Mouse (Mus musculus): ENCODE measurements around the gene Capn5. TPM values are rescaled to one million over a fixed set of nuclear protein-coding genes. Genes with fewer than 3 reads are reported as not detected.

Gene Capn5
- polyA plus RNA-seq, 1 experiment from 2014 or later, result 6.4 TPM

DNA sequence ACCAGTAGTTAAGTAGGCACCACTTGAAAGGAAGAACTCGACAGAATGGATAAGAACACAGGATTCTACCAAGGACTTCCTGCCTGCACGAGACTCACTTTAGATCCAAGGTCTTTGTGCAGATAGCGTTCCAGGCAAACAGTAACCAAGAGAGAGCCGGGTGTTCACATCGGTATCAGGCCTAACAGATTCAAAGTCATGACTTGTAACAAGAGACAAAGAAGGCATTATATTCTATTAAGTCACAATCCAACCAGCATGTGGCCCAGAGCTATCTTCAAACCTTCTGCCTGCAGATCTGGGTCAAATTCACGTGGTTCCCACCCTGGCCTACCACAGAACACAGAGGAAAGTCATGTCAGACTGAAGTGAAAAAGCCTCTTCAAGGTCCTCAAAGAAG lies 63.4 kb downstream of the Capn5 start:
- H3K4me3 ChIP-seq, result no peak overlapping the region
- peaks cover 29% of the 10 kb centered on the region for H3K4me1 ChIP-seq
- 76% methylated on average over 6 of the region's 6 CpGs for WGBS
- no peak for DNase-seq (ENCODE audit: low spot score)
- H3K27ac ChIP-seq (replicated peaks), result no peak overlapping the region
- no peaks in the 10 kb centered on the region for H3K36me3 ChIP-seq
- no peaks in the 10 kb centered on the region for H3K9me3 ChIP-seq (replicated peaks)
- H3K27me3 ChIP-seq (ENCODE audit: low read depth, poor library complexity, severe bottlenecking), result peaks cover 38% of the 10 kb centered on the region

DNA sequence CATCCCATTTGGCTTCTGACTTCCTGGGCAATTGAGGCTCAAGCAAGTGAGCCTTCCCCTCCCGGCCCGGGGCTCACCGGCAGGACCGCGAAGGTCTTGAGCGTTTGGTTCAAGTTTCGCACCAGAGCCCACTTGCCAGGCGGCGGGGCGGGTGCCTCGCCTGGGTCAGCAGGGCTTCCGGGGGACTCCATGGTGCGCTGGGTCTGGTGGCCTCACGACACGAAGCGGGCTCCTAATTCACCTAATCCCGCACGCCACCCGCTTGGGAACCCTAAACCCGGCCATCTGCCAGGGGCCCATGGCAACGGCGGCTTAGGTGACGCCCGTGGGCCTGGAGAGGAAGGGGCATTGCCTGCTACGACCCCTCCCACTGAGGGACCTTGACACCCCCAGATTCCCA lies 66.8 kb downstream of the Capn5 start:
- no peaks in the 10 kb centered on the region for H3K36me3 ChIP-seq
- peak overlapping the region; percentile 19; the same call in 1 of the 2 replicates for H3K27ac ChIP-seq (replicated peaks)
- H3K27me3 ChIP-seq (ENCODE audit: low read depth, poor library complexity, severe bottlenecking), result peaks cover 44% of the 10 kb centered on the region
- 4% methylated on average over 25 of the region's 25 CpGs for WGBS
- no peaks in the 10 kb centered on the region for H3K9me3 ChIP-seq (replicated peaks)
- DNase-seq (ENCODE audit: low spot score), result peak; percentile 40
- peak overlapping the region; percentile 46 for H3K4me3 ChIP-seq
- H3K4me1 ChIP-seq, result peaks cover 12% of the 10 kb centered on the region

DNA sequence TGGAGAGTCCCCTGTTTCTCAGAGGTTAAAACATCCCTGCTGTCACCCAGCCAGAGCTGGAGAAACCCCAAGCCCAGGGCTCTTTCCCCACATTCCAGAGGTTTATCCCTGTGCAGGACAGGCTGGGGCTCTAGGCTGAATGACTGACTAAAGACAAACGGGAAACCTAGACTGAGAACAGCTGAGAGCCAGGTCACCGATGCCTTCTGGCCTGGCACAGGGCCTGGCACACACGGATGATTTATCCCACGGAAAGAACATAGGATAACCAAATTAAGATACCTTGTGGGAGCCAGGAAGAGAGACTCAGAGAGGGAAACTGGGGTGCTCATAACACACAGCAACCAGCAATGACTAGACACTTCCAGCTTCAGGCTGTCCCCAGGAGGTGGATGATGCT lies 68.3 kb downstream of the Capn5 start:
- DNase-seq (ENCODE audit: low spot score), result no peak
- peaks cover 15% of the 10 kb centered on the region for H3K4me1 ChIP-seq
- H3K36me3 ChIP-seq, result no peaks in the 10 kb centered on the region
- no peaks in the 10 kb centered on the region for H3K9me3 ChIP-seq (replicated peaks)
- WGBS, result 81% methylated on average over 4 of the region's 4 CpGs
- H3K27ac ChIP-seq (replicated peaks), result no peak overlapping the region
- H3K4me3 ChIP-seq, result no peak overlapping the region
- H3K27me3 ChIP-seq (ENCODE audit: low read depth, poor library complexity, severe bottlenecking), result peaks cover 44% of the 10 kb centered on the region

DNA sequence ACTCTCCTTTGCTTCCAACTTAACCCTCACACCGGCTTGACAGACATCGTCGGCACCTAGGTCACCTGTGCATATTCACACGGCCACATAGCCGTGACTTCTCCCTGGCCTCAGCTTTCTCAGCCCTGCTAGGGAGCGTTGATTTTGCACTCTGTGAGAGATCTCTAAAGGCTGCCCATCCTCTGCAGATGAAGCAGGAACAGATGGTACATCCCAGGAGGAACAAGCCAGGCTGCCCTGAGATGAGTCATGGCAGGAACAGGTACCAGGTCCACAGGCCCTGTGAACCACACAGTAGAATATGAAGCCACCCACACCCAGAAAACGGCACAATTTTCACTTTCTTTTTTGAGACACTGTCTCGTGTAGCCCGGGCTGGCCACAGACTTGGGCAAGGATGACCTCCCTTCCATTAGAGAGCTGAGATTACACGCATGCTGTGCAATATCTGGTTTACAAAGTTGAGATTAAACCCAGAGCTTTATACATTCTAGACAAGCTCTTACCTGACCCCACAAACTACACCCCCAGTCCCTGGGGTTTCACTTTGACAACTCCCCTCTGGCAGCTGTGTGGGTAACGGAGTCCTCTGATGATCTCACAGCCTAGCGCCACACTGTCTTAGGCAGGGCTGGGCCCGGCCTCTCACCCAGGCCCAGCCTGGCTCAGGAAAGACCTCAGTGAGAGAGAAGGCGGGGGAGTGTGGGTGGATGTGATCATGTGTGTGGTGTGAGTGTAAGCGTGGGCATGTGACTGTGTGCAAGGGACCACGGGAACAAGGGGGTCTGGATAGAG lies 69.2 kb downstream of the Capn5 start:
- Histone ChIP-seq H3K27ac (replicated peaks) (no peak overlapping the region), H3K4me3 (no peak overlapping the region), H3K4me1 (peaks cover 20% of the 10 kb centered on the region), H3K27me3 (ENCODE audit: low read depth, poor library complexity, severe bottlenecking) (peaks cover 44% of the 10 kb centered on the region), H3K36me3 (no peaks in the 10 kb centered on the region), H3K9me3 (replicated peaks) (no peaks in the 10 kb centered on the region)
- DNase-seq (ENCODE audit: low spot score), result no peak
- 83% methylated on average over 16 of the region's 16 CpGs for WGBS

DNA sequence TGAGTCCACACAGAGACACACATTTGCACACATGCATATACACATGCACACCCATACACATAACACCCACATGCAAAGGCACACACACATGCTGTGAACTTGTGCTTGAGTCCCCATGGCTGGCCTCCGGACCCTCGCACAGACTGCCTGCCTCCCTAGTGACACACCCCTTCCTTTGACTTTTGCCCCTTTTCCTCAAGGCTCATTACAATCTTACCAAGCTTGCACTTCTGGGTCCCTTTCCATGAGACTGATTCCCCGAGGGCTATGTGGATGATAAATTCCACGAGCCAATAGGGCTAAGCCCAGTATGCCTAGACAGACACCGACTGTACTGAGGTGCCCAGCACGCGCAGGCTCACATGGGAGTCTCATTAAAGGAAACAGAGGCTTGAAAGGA lies 71.8 kb downstream of the Capn5 start:
- Histone ChIP-seq H3K27ac (replicated peaks) (no peak overlapping the region), H3K4me1 (peaks cover 27% of the 10 kb centered on the region), H3K4me3 (no peak overlapping the region), H3K9me3 (replicated peaks) (no peaks in the 10 kb centered on the region), H3K27me3 (ENCODE audit: low read depth, poor library complexity, severe bottlenecking) (peaks cover 22% of the 10 kb centered on the region), H3K36me3 (no peaks in the 10 kb centered on the region)
- DNase-seq (ENCODE audit: low spot score), result no peak
- WGBS, result 88% methylated on average over 7 of the region's 7 CpGs

DNA sequence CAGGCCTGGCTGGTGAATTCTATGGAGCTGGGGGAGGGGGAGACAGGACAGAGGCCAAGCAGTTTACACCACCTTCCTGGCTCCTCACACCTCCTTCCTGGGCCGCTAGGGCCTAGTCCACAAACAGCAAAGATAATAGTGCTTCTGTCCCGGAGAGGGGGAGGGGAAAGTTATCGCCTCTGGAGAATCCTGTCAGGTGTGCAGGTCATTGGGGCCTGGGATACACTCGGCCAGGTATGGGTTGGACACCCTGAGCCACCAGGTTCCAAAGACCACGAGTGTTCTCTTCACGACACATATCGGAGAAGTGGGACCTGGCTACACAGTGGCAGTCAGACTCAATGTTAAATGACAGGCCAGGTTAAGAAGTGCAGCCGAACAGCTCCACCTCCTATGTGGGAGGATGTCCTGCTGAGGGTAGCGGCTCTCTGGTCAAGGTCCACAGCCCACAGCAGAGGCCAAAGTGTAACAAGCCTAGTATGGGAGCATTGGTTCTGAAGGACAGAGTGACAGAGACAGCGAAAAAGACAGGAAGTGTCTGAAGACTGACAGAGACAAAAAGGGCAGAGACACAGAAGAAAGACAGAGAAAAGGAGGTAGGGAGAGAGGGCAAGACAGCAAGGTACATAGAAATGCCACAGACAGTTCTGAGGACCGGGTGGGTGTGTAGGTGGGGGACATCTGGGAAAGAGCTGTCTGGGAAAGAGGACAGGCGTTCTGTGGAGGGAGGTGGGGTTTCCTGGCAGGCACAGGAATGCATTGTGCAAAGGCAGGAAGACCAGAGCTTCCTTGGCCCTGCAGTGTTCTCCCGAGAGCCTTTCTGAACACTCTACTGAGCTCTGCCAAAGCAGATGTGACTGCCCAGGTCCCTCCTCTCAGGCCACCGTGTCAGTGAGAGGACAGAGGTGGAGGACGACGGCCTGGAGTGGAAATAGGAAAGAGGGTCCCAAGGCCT lies 73.3 kb downstream of the Capn5 start:
- WGBS, result 65% methylated on average over 16 of the region's 16 CpGs
- no peak for DNase-seq (ENCODE audit: low spot score)
- Histone ChIP-seq H3K4me3 (no peak overlapping the region), H3K27ac (replicated peaks) (0 out of 2 replicates have a peak overlapping the region, but pooled peaks have one; percentile 17), H3K36me3 (no peaks in the 10 kb centered on the region), H3K4me1 (peaks cover 20% of the 10 kb centered on the region), H3K9me3 (replicated peaks) (no peaks in the 10 kb centered on the region), H3K27me3 (ENCODE audit: low read depth, poor library complexity, severe bottlenecking) (peaks cover 7% of the 10 kb centered on the region)

DNA sequence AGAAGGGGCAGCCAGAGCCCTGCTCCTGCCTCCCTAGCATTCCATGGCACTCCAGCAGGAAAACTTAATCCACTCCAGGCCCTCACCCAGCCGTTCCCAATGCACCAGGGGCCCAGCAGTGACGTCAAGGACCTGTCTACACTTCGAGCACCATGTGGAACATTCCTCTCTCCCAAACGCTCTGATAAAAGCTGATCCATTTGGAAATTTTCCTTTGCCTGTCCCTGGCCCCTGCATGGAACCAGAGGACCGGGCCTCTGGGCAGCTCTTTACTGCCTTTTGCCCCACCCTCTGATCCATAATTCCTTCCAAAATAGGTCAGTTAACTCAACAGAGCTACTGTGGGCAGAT lies 74.2 kb downstream of the Capn5 start:
- peaks cover 20% of the 10 kb centered on the region for H3K4me1 ChIP-seq
- no peak overlapping the region for H3K4me3 ChIP-seq
- H3K36me3 ChIP-seq, result no peaks in the 10 kb centered on the region
- no peaks in the 10 kb centered on the region for H3K27me3 ChIP-seq (ENCODE audit: low read depth, poor library complexity, severe bottlenecking)
- WGBS, result 87% methylated on average over 5 of the region's 5 CpGs
- DNase-seq (ENCODE audit: low spot score), result no peak
- H3K27ac ChIP-seq (replicated peaks), result peak overlapping the region; percentile 43; the same call in 1 of the 2 replicates
- H3K9me3 ChIP-seq (replicated peaks), result no peaks in the 10 kb centered on the region

DNA sequence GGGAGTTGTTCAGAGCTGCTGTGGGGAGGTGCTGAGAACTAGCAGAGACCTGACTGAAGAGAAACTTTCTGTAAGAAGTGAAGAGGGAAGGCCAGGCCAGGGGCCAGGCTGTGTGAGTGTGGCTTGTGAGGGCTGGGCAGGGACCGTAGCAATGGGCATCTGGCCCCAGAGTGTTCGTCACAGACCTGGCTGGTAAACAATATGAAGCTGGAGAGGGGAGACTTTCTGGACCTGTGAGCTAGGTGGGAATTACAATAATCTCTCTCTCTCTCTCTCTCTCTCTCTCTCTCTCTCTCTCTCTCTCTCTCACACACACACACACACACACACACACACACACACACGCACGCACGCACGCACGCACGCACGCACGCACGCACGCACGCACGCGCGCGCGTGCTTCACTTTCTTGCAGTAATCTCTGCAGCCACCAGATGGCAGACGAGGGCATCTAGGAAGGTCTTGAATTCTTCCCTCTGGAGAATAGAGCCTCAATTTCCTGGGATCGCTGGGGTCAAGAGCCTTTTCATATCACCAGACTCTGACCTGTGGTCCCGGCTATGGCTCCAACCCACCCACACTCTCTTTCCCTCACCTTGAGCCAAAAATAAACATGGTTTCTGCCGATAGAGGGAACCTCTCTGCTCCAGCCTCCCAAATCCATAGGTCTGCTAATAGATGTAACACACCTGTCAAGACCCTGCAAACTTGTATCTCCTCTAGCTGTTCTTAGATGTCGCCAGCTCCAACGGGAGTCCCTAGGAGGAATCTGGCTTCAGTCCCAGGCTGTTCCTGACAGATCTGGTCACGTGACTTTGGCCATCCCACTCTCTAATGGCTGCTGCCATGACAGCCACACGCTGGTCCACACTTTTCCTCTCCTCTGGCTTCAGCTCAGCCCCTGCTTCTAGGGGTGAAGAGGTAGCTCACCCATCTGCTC lies 74.8 kb downstream of the Capn5 start:
- Histone ChIP-seq H3K27me3 (ENCODE audit: low read depth, poor library complexity, severe bottlenecking) (no peaks in the 10 kb centered on the region), H3K36me3 (peaks cover 2% of the 10 kb centered on the region; the same call in 1 of the 2 replicates), H3K4me3 (peak overlapping the region; percentile 46), H3K4me1 (peaks cover 20% of the 10 kb centered on the region), H3K9me3 (replicated peaks) (no peaks in the 10 kb centered on the region), H3K27ac (replicated peaks) (peak overlapping the region; percentile 89)
- 19% methylated on average over 24 of the region's 26 CpGs for WGBS
- DNase-seq (ENCODE audit: low spot score), result peak; percentile 86

DNA sequence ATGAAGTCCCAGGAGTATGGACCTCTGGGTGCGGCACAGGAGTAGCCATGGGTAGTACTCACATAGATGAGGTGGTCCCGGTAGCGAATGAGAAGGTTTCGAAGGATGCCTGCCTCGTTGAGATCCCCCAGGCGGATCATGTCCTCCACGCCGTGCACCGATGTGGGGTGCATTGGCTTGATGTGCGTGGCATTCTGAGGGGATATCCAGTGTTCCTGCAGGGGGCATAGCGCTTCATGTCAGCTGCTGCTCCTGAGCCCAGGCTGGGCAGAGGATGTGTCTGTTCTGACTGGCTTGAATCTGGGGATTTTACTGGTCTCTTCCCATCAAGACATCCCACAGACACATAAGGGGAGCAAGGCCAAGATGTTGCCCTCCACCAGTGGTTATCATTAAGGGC lies 75.6 kb downstream of the Capn5 start:
- peaks cover 4% of the 10 kb centered on the region for H3K9me3 ChIP-seq (replicated peaks)
- peak overlapping the region; percentile 89 for H3K27ac ChIP-seq (replicated peaks)
- peaks cover 10% of the 10 kb centered on the region for H3K36me3 ChIP-seq
- H3K4me1 ChIP-seq, result peaks cover 20% of the 10 kb centered on the region
- peak overlapping the region; percentile 46 for H3K4me3 ChIP-seq
- H3K27me3 ChIP-seq (ENCODE audit: low read depth, poor library complexity, severe bottlenecking), result no peaks in the 10 kb centered on the region
- 96% methylated on average over 11 of the region's 11 CpGs for WGBS
- no peak for DNase-seq (ENCODE audit: low spot score)

DNA sequence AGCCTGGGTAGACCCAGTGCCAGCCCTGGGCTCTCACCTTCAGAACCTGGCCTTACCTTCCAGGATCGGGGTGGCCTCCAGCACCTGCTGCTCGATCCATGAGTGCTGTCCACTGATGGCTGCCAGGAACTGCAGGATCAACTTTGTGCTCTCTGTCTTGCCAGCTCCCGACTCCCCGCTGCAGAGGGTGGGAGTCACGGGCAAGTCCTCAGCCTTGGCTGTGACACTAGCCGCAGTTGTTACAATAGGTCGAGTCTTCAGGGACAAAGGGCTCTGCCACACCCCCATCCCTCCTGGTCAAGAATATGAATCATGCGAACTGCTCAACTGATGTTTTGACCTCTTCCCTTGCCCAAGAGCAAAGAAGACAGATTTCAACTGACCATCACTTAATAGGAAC lies 80.5 kb downstream of the Capn5 start:
- peaks cover 37% of the 10 kb centered on the region for H3K36me3 ChIP-seq
- H3K4me1 ChIP-seq, result peaks cover 7% of the 10 kb centered on the region
- H3K27me3 ChIP-seq (ENCODE audit: low read depth, poor library complexity, severe bottlenecking), result no peaks in the 10 kb centered on the region
- peaks cover 10% of the 10 kb centered on the region for H3K9me3 ChIP-seq (replicated peaks)
- no peak for DNase-seq (ENCODE audit: low spot score)
- H3K27ac ChIP-seq (replicated peaks), result no peak overlapping the region
- no peak overlapping the region for H3K4me3 ChIP-seq
- 97% methylated on average over 8 of the region's 8 CpGs for WGBS

DNA sequence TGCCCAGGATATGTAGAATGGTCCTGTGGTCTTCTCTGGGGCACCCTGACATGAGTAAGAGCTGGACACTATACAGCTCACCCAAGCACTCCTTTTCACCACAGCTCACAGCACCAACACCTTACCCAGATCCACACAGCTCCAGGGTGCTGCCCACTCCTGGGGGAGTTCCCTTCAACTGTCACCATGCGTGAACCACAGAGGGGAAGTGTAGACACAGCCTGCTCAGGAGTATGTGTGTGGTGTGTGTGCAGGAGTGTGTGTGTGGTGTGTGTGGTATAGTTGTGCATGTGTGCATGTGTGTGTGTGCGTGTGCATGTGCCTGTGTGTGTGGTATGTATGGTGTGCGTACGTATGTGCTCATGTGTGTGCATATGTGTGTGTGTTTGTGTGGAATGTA lies 82.2 kb downstream of the Capn5 start:
- Histone ChIP-seq H3K9me3 (replicated peaks) (peaks cover 10% of the 10 kb centered on the region), H3K27ac (replicated peaks) (no peak overlapping the region), H3K4me3 (no peak overlapping the region), H3K4me1 (no peaks in the 10 kb centered on the region), H3K27me3 (ENCODE audit: low read depth, poor library complexity, severe bottlenecking) (no peaks in the 10 kb centered on the region), H3K36me3 (peaks cover 47% of the 10 kb centered on the region)
- 93% methylated on average over 4 of the region's 4 CpGs for WGBS
- DNase-seq (ENCODE audit: low spot score), result no peak

DNA sequence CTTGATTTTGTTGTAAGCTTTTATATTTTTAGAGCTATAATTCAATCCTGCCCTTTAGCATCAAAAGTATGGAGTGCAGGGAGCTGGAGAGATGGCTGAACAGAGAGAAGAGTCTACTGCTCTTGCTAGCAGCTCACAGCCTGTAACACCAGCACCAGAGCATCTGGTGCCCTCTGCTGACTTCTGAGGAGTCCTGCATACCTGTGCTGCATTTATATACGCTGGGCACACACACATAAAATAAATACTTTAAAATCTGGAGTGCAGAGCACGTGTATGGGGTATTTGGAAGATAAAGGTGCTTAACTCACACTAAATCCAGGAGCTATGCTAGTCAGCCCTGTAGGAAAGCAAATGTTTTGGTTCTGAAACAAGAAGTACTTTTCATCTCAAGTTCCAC lies 91.7 kb downstream of the Capn5 start:
- Histone ChIP-seq H3K27me3 (ENCODE audit: low read depth, poor library complexity, severe bottlenecking) (no peaks in the 10 kb centered on the region), H3K36me3 (0 out of 2 replicates have a peak, but pooled peaks cover under 1% of the 10 kb centered on the region), H3K4me3 (no peak overlapping the region), H3K4me1 (peaks cover 37% of the 10 kb centered on the region), H3K27ac (replicated peaks) (no peak overlapping the region), H3K9me3 (replicated peaks) (no peaks in the 10 kb centered on the region)
- WGBS, result 51% methylated on average over 2 of the region's 2 CpGs
- no peak for DNase-seq (ENCODE audit: low spot score)

All from midbrain, embryonic 10.5 days (tissue).